Comparison of ENCODE assay signal across 8 mouse cellular contexts in the genomic region with DNA sequence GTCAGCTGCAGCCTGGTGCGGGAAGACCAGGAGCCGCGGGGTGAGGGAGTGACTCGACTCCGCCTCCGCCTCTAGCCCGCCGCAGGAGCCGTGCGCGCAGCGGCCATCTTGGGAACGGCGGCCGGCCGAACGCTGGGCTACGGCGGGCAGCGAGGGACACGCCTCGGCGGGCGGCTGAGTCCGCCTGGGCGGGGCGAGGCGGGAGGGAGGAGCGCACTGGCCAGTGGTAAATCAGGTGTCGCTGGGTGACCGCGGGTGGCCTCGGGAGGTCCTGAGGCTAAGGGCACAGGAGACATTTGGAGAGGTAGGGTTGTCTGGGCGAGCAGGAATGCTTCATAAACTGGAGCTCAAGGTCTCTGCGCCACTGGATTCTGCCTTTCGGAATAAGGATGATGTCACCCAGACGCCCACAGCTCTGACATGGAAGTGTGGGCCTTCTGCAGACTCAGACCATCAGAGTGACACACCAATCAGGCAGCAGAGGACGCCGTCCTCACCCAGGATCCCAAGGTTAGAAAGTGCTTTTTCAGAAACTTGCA. TPM values are rescaled to one million over a fixed set of nuclear protein-coding genes. Genes with fewer than 3 reads are reported as not detected.
DNase-seq lines count a peak whose midpoint lies in the region; ATAC-seq and TF ChIP-seq lines count a peak whose summit lies in the region.

A gene (minus strand): TSS at position 134 of the 539 bp plus-strand sequence.

- peak within 1 kb of the TSS; percentile 91 for H3K9ac ChIP-seq in forebrain, embryonic 11.5 days (ENCODE audit: low read length)
- peak within 1 kb of the TSS; percentile 93 for H3K9ac ChIP-seq in heart, embryonic 15.5 days
- peak within 1 kb of the TSS; percentile 95 for H3K9ac ChIP-seq in liver, embryonic 13.5 days
- peak within 1 kb of the TSS; percentile 92 for H3K9ac ChIP-seq in stomach, embryonic 14.5 days (replicated peaks; ENCODE audit: low read depth, low read length)

- H3K4me3 ChIP-seq in E14TG2a.4 (replicated peaks; ENCODE audit: low read length): peak within 1 kb of the TSS; percentile 99
- peak within 1 kb of the TSS; percentile 78 for H3K4me3 ChIP-seq in forebrain, embryonic 11.5 days (ENCODE audit: low read depth, low read length)
- H3K4me3 ChIP-seq in heart, embryonic 15.5 days: peak within 1 kb of the TSS; percentile 93
- H3K4me3 ChIP-seq in liver, embryonic 13.5 days (replicated peaks): peak within 1 kb of the TSS; percentile 99
- H3K4me3 ChIP-seq in stomach, embryonic 14.5 days (ENCODE audit: low read depth, low read length): peak within 1 kb of the TSS; percentile 99

- H3K4me1 ChIP-seq in E14TG2a.4 (replicated peaks; ENCODE audit: low read depth, low read length): peaks cover 45% of the 10 kb centered on the region
- H3K4me1 ChIP-seq in forebrain, embryonic 11.5 days (replicated peaks; ENCODE audit: control insufficient read depth, insufficient read depth, low read length): peaks cover 10% of the 10 kb centered on the region; the same call in 1 of the 2 replicates
- peaks cover 35% of the 10 kb centered on the region for H3K4me1 ChIP-seq in heart, embryonic 15.5 days (replicated peaks)
- H3K4me1 ChIP-seq in liver, embryonic 13.5 days (replicated peaks): peaks cover 38% of the 10 kb centered on the region
- H3K4me1 ChIP-seq in stomach, embryonic 14.5 days (ENCODE audit: control insufficient read depth, insufficient read depth, low read length): peaks cover 19% of the 10 kb centered on the region

- peak within 1 kb of the TSS; percentile 95 for H3K27ac ChIP-seq in forebrain, embryonic 11.5 days (ENCODE audit: low read depth, low read length)
- peak within 1 kb of the TSS; percentile 95 for H3K27ac ChIP-seq in heart, embryonic 15.5 days
- peak within 1 kb of the TSS; percentile 81 for H3K27ac ChIP-seq in liver, embryonic 13.5 days
- H3K27ac ChIP-seq in stomach, embryonic 14.5 days (ENCODE audit: low read length): peak within 1 kb of the TSS; percentile 96

- H3K9me3 ChIP-seq in E14TG2a.4 (ENCODE audit: low read length): no peaks in the 10 kb centered on the region
- H3K9me3 ChIP-seq in forebrain, embryonic 11.5 days (ENCODE audit: control insufficient read depth, low read length): no peaks in the 10 kb centered on the region
- H3K9me3 ChIP-seq in heart, embryonic 15.5 days (replicated peaks): no peaks in the 10 kb centered on the region
- no peaks in the 10 kb centered on the region for H3K9me3 ChIP-seq in liver, embryonic 13.5 days (replicated peaks)
- no peaks in the 10 kb centered on the region for H3K9me3 ChIP-seq in stomach, embryonic 14.5 days (ENCODE audit: control insufficient read depth, low read depth, low read length)

- H3K36me3 ChIP-seq in E14TG2a.4 (ENCODE audit: insufficient read depth, low read length): peaks cover 4% of the 10 kb centered on the region; the same call in 1 of the 2 replicates
- H3K36me3 ChIP-seq in forebrain, embryonic 11.5 days (ENCODE audit: control insufficient read depth, insufficient read depth, low read length): no peaks in the 10 kb centered on the region
- H3K36me3 ChIP-seq in heart, embryonic 15.5 days: no peaks in the 10 kb centered on the region
- no peaks in the 10 kb centered on the region for H3K36me3 ChIP-seq in liver, embryonic 13.5 days
- no peaks in the 10 kb centered on the region for H3K36me3 ChIP-seq in stomach, embryonic 14.5 days (ENCODE audit: control insufficient read depth, insufficient read depth, low read length)

- no peak for TF ChIP-seq CTCF in E14TG2a.4 (conservative IDR thresholded peaks at IDR 0.05; ENCODE audit: low read length)

- peak; percentile 95 for ATAC-seq in forebrain, embryonic 11.5 days (replicated peaks; ENCODE audit: low FRiP score)
- peak; percentile 94 for ATAC-seq in heart, embryonic 15.5 days (replicated peaks; ENCODE audit: insufficient number of reproducible peaks, insufficient read depth, low FRiP score, low read depth)
- peak; percentile 92 for ATAC-seq in liver, embryonic 13.5 days (ENCODE audit: low read depth)
- peak; percentile 91 for ATAC-seq in stomach, embryonic 14.5 days (ENCODE audit: insufficient number of reproducible peaks, insufficient read depth, low FRiP score, low read depth)

- WGBS in forebrain, embryonic 11.5 days: under 1% methylated on average over 29 of the region's 39 CpGs
- WGBS in heart, embryonic 15.5 days: under 1% methylated on average over 39 of the region's 39 CpGs
- WGBS in liver, embryonic 13.5 days (ENCODE audit: insufficient replicate concordance): 0% methylated on average over 39 of the region's 39 CpGs
- under 1% methylated on average over 39 of the region's 39 CpGs for WGBS in stomach, embryonic 14.5 days

- DNase-seq in c-Kit-positive CD71-positive TER-119-negative erythroid progenitor cells, embryonic 14.5 days (ENCODE audit: low read depth): peak; percentile 66
- DNase-seq in forebrain, embryonic 11.5 days (ENCODE audit: low spot score): peak; percentile 96
- DNase-seq in kidney, postnatal 25 days: peak; percentile 95 to 97
- peak; percentile 86 for DNase-seq in liver, embryonic 13.5 days
- DNase-seq in natural killer cell, adult 2 months (ENCODE audit: low spot score in 2 of 2): peak; percentile 86 to 87

- peak within 1 kb of the TSS; percentile 83 for H3K4me2 ChIP-seq in forebrain, embryonic 11.5 days (ENCODE audit: low read depth, low read length, severe bottlenecking)
- H3K4me2 ChIP-seq in heart, embryonic 15.5 days: peak within 1 kb of the TSS; percentile 78
- H3K4me2 ChIP-seq in liver, embryonic 13.5 days: peak within 1 kb of the TSS; percentile 94
- H3K4me2 ChIP-seq in stomach, embryonic 14.5 days (replicated peaks; ENCODE audit: low read depth, low read length): peak within 1 kb of the TSS; percentile 79

- no peaks in the 10 kb centered on the region for H3K27me3 ChIP-seq in E14TG2a.4 (ENCODE audit: insufficient read depth, low read length)
- no peaks in the 10 kb centered on the region for H3K27me3 ChIP-seq in forebrain, embryonic 11.5 days (ENCODE audit: control insufficient read depth, insufficient read depth, low read length)
- H3K27me3 ChIP-seq in heart, embryonic 15.5 days: no peaks in the 10 kb centered on the region
- no peaks in the 10 kb centered on the region for H3K27me3 ChIP-seq in liver, embryonic 13.5 days
- no peaks in the 10 kb centered on the region for H3K27me3 ChIP-seq in stomach, embryonic 14.5 days (ENCODE audit: control insufficient read depth, insufficient read depth, low read length)

RNA-seq across cellular contexts. Expression of the gene that starts here (rescaled TPM):
- polyA plus RNA-seq in forebrain, embryonic 11.5 days (2014; fragmentation: Nextera tagmentation; extraction: Ambion mirVana): 49.5 and 59.4 TPM in 2 replicates
- 31.5 and 34.7 TPM in 2 replicates for polyA plus RNA-seq in heart, embryonic 15.5 days (2015; fragmentation: Nextera tagmentation; extraction: Ambion mirVana)
- 13.6 and 16.6 TPM in 2 replicates for polyA plus RNA-seq in liver, embryonic 13.5 days (2015; fragmentation: Nextera tagmentation; extraction: Ambion mirVana)
- 49.2 and 52.4 TPM in 2 replicates for polyA plus RNA-seq in stomach, embryonic 14.5 days (2014; fragmentation: Nextera tagmentation; extraction: Ambion mirVana)

Comparison
In these comparisons a context has a peak if more than half of its experiments do, and no peak if none do; other contexts are left out.
1. Peak in every context shown above with its lines: DNase-seq, ATAC-seq, H3K4me3 ChIP-seq and H3K27ac ChIP-seq.